Mouse (Mus musculus) heart, embryonic 16.5 days (tissue): Measurements from ENCODE around the gene Atic. TPM values are rescaled to one million over a fixed set of nuclear protein-coding genes. Genes with fewer than 3 reads are reported as not detected.

Experiments used
- ATAC-seq: fragments of 200-750 bp; cut with Nextera tagmentation; replicated peaks from 2 replicates; pipeline ENCODE4 v1.8.0; 2017; ENCODE audit warnings: moderate number of reproducible peaks; ENCODE audit not compliant: insufficient read depth, low FRiP score; ENCODE audit errors: extremely low read depth
- H3K27ac ChIP-seq: fragments of 300-500 bp; sonication (generic); 2 replicates; pipeline ENCODE4 v1.5.1; 2014; ENCODE audit warnings: mild to moderate bottlenecking, low read length, control low read depth, moderate library complexity
- H3K27me3 ChIP-seq: fragments of 300-500 bp; sonication (generic); 2 replicates; pipeline ENCODE4 v1.6.1; 2014; ENCODE audit warnings: low read length, mixed read lengths; ENCODE audit not compliant: control insufficient read depth, insufficient read depth
- H3K36me3 ChIP-seq: fragments of 300-500 bp; sonication (generic); 2 replicates; pipeline ENCODE4 v1.6.1; 2014; ENCODE audit not compliant: control insufficient read depth, insufficient read depth
- H3K4me1 ChIP-seq: fragments of 300-500 bp; sonication (generic); 2 replicates; pipeline ENCODE4 v1.6.1; 2014; ENCODE audit warnings: low read length, mixed read lengths; ENCODE audit not compliant: control insufficient read depth, insufficient read depth
- H3K4me2 ChIP-seq: fragments of 300-500 bp; sonication (generic); 2 replicates; pipeline ENCODE4 v1.6.1; 2014; ENCODE audit warnings: low read depth, mild to moderate bottlenecking, control low read depth, low read length
- H3K4me3 ChIP-seq: fragments of 300-500 bp; sonication (generic); 2 replicates; pipeline ENCODE4 v1.5.1; 2014; ENCODE audit warnings: mild to moderate bottlenecking, control low read depth, low read length
- H3K9ac ChIP-seq: fragments of 300-500 bp; sonication (generic); 2 replicates; pipeline ENCODE4 v1.6.1; 2014; ENCODE audit warnings: low read length, control low read depth
- H3K9me3 ChIP-seq: fragments of 300-500 bp; sonication (generic); replicated peaks from 2 replicates; pipeline ENCODE4 v1.6.1; 2016; ENCODE audit warnings: low read length; ENCODE audit not compliant: control insufficient read depth
- WGBS: fragments of 180-500 bp; shearing (Covaris S2); extraction: QIAGEN DNeasy Blood & Tissue Kit; methylation state at CpG from one replicate; pipeline ENCODE4 v1.1.7; 2014; 5-methylcytosine and 5-hydroxymethylcytosine counted together
- polyA plus RNA-seq: library from polyadenylated mRNA; unstranded; fragments of >200 nt; fragmentation: Nextera tagmentation; extraction: Ambion mirVana; gene quantifications from 2 replicates; pipeline ENCODE4 v1.2.1, GENCODE M21; 2015

The Atic gene
- polyA plus RNA-seq, 1 experiment from 2014 or later = 40.1 TPM

DNA sequence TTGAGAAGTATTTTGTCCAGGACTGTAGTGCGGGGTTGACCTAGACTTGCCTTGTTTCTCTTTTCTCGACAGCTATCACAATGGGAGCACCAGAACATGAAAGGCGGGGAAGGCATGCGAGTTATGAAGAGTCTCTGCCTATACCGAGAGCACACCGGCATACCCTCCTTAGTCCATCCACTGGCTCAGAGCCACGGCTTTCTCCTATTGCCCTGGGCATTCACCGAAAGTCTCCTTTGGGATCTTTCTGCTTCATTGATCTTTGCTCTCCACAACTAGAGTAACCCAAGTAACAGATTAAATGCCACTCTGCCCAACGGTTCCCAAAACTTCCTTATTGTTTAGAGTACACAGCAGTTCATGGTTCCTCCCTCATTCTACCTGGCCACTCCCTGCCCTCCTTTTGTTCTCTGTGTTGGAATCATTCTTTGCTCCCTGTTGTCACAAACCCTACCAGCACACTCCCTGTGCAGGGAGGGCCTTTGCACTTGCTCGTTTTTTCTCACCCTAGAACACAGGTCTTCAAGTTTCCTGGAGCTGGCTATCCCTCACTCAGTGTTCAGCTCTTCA, 6.2 kb upstream of the Atic start:
- Histone ChIP-seq H3K9ac (no peak overlapping the region), H3K27ac (no peak overlapping the region), H3K4me2 (no peak overlapping the region), H3K4me1 (no peaks in the 10 kb centered on the region), H3K4me3 (no peak overlapping the region), H3K27me3 (no peaks in the 10 kb centered on the region), H3K9me3 (no peaks in the 10 kb centered on the region), H3K36me3 (no peaks in the 10 kb centered on the region)
- 68% methylated on average over 10 of the region's 10 CpGs for WGBS
- ATAC-seq = no peak

DNA sequence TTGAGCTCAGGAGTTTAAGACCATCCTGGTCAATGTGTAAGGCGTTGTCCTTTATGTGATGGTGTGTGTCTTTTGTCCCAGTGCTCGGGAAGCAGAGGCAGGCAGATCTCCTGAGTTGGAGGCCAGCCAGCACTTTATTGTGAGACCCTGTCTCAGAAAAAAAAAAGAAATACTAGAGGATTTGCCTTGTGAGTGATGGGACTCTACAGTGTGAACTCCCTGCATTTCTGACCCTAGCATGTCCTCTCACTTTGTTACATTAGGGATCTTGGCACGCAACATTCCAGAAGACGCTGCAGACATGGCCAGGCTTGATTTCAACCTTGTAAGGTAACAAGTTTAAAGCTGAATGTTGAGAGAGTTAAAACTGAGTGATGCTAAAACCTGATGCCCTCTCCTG, 3.7 kb downstream of the Atic start:
- 95% methylated on average over 4 of the region's 4 CpGs for WGBS
- H3K27me3 ChIP-seq = no peaks in the 10 kb centered on the region
- H3K4me2 ChIP-seq = no peak overlapping the region
- no peak overlapping the region for H3K9ac ChIP-seq
- H3K27ac ChIP-seq = no peak overlapping the region
- H3K9me3 ChIP-seq = peaks cover 3% of the 10 kb centered on the region; the same call in 1 of the 2 replicates
- peaks cover 11% of the 10 kb centered on the region for H3K4me1 ChIP-seq
- H3K36me3 ChIP-seq = peaks cover 45% of the 10 kb centered on the region
- ATAC-seq = no peak
- H3K4me3 ChIP-seq = no peak overlapping the region

DNA sequence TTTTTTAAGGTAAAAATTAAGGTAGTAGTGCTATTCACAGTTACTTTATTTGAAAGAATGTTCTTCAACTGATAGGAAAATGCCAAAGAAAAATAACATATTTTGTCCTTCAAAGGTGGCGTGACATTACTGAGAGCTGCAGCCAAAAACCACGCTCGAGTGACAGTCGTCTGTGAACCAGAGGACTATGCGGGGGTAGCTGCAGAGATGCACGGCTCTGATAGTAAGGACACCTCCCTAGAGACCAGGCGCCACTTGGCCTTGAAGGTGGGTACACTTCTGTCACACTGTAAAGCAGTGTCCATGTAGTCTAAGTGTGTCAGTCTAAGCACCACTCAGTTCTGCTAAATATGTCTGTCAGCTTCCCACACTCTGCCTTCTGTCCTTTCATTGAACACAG, 7.3 kb downstream of the Atic start:
- H3K4me1 ChIP-seq = no peaks in the 10 kb centered on the region
- no peak overlapping the region for H3K4me3 ChIP-seq
- no peaks in the 10 kb centered on the region for H3K27me3 ChIP-seq
- H3K27ac ChIP-seq = no peak overlapping the region
- ATAC-seq = no peak
- no peak overlapping the region for H3K4me2 ChIP-seq
- WGBS = 89% methylated on average over 7 of the region's 7 CpGs
- H3K9me3 ChIP-seq = peaks cover 3% of the 10 kb centered on the region; the same call in 1 of the 2 replicates
- H3K36me3 ChIP-seq = peaks cover 71% of the 10 kb centered on the region
- no peak overlapping the region for H3K9ac ChIP-seq

DNA sequence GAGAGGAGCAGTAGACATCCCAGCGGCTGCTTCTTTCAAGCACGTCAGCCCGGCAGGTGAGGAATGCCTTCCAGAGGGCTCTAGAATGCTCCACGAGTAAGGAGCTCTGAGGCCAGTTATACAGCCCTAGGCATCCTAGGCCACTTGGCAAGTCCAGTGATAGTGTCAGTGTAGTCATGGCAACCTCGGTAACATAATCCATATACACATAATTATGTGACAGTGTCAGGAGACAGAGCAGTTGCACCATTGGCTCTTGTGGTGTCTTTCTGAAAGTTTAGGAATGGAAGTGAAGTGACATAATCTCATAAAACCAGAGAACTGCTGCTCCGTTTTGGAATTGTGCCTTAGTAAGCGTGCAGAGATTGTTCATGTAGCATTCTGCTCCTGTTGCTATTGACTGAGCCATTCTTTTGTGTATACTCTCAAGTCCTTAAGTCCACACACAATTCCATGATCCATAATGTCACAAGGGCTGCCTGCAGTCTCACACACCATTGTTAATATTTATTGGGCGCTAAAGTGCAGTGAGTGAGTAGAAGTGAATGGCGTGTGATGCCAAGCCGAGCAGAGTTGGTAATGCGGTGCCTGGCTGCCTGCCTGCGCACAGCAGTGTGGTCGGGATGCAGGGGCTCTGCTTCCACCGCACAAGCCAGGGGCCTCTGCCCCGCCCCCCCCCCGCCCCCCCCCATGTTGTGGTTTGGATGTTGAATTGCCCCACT, 11.1 kb downstream of the Atic start:
- no peak overlapping the region for H3K4me2 ChIP-seq
- no peaks in the 10 kb centered on the region for H3K9me3 ChIP-seq

DNA sequence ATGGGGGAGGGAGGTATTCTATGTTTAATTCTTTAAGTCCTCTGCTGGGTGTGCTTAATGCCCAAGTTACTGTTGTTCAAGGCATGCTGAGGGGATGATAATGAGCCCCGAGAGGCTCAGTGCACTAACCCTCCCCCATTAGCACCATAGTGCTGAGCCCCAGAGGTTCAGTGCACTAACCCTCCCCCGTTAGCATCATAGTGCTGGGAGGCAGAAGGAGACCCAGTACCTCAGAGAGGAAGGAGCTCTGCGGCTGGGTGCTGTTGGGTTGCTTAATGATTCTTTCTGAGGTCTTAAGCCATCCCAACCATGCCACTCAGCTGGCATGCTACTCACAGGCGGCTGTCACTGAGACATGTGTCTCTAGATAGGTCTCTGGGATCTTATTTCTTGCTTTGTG, 13.2 kb downstream of the Atic start:
- ATAC-seq = no peak
- H3K4me3 ChIP-seq = no peak overlapping the region
- no peaks in the 10 kb centered on the region for H3K4me1 ChIP-seq
- WGBS = 87% methylated on average over 4 of the region's 4 CpGs
- H3K36me3 ChIP-seq = peaks cover 72% of the 10 kb centered on the region
- no peaks in the 10 kb centered on the region for H3K9me3 ChIP-seq
- H3K4me2 ChIP-seq = no peak overlapping the region
- no peak overlapping the region for H3K27ac ChIP-seq
- no peaks in the 10 kb centered on the region for H3K27me3 ChIP-seq
- H3K9ac ChIP-seq = no peak overlapping the region

More for the DNA sequence above, 11.1 kb downstream of the Atic start:
- Histone ChIP-seq H3K27me3 (no peaks in the 10 kb centered on the region), H3K4me3 (no peak overlapping the region), H3K27ac (no peak overlapping the region), H3K9ac (no peak overlapping the region), H3K4me1 (no peaks in the 10 kb centered on the region), H3K36me3 (peaks cover 77% of the 10 kb centered on the region)
- WGBS = 62% methylated on average over 16 of the region's 16 CpGs
- ATAC-seq = no peak

DNA sequence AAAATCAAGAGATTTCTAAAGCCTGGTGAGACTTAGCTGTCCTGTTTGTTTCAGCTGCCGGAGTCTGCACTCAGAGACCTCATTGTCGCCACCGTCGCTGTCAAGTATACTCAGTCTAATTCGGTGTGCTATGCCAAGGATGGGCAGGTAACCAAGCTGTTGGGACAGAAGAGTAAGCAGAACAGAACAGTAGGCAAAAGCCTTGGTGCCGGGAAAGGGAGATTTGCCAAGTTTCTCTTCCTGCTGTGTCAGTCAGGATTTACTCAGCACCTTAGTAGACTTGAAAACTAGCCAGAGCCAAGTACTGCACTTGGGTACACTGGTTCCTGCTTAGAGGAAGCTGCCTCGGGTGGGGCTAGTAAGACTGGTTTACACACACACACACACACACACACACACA, 19.0 kb downstream of the Atic start:
- no peak overlapping the region for H3K27ac ChIP-seq
- no peaks in the 10 kb centered on the region for H3K9me3 ChIP-seq
- H3K9ac ChIP-seq = no peak overlapping the region
- no peak for ATAC-seq
- H3K27me3 ChIP-seq = no peaks in the 10 kb centered on the region
- no peak overlapping the region for H3K4me2 ChIP-seq
- no peaks in the 10 kb centered on the region for H3K4me1 ChIP-seq
- peaks cover 65% of the 10 kb centered on the region for H3K36me3 ChIP-seq
- WGBS = 85% methylated on average over 7 of the region's 7 CpGs
- no peak overlapping the region for H3K4me3 ChIP-seq

DNA sequence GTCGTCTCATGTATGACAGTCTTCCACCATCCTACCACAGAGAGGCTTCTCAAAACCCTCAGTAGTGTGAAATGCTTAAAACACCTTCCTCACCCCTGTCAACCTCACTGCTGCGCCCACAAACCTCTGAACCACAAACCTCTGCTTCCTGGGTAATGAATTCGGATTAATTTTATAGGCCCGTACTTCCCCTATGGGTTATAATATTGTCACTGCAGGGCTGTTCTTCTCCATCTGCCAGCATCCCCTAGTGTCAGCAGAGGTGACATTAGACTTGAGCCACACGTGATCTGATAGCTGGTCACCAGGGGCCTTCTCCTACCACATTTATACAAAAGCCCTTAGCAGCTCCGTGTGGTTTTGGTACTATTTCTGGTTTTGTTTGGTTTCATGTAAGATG, 19.9 kb downstream of the Atic start:
- H3K36me3 ChIP-seq = peaks cover 57% of the 10 kb centered on the region
- H3K9ac ChIP-seq = no peak overlapping the region
- no peaks in the 10 kb centered on the region for H3K27me3 ChIP-seq
- no peaks in the 10 kb centered on the region for H3K4me1 ChIP-seq
- H3K4me3 ChIP-seq = no peak overlapping the region
- H3K27ac ChIP-seq = no peak overlapping the region
- no peaks in the 10 kb centered on the region for H3K9me3 ChIP-seq
- 89% methylated on average over 6 of the region's 6 CpGs for WGBS
- no peak overlapping the region for H3K4me2 ChIP-seq
- ATAC-seq = no peak

DNA sequence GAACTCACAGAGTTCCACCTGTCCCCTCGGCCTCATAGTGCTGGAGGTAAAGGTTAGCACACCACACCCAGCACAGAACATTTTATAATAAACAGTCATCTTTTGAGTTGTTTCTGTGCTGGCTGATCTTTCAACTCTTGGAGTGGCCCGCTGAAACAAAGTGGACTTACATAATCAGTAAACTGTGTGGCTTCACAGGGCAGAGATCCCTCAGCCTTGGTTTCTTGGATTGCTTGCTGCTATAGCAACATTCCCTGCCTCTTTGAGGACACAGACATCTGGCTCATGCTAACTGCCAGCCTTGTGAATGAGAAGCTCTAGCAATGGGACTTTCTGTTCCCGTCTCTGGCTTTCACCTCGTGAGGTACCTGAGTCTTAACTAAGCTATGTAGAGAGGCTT, 22.6 kb downstream of the Atic start:
- Histone ChIP-seq H3K27ac (no peak overlapping the region), H3K27me3 (no peaks in the 10 kb centered on the region), H3K4me3 (no peak overlapping the region), H3K9ac (no peak overlapping the region), H3K4me1 (no peaks in the 10 kb centered on the region), H3K36me3 (peaks cover 37% of the 10 kb centered on the region), H3K4me2 (no peak overlapping the region), H3K9me3 (no peaks in the 10 kb centered on the region)
- 87% methylated on average over 4 of the region's 4 CpGs for WGBS
- ATAC-seq = no peak

DNA sequence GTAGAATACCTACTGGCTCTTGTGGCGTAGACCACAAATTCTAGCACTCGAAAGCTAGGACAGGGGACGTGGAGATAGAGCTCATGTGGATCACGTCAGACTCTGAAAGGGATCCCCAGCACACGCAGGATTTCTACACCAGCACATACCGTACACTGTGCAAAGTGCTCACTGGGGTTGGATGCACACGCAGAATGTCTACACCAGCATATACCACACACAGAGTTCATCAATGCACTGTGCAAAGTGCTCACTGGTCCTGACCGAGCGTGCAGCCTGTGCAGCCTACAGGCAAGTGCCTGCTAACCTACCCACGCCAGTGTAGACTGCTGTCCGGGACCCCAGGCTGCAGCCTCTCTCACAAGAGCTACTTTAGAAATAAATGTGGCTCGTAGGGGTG, 23.5 kb downstream of the Atic start:
- Histone ChIP-seq H3K4me1 (no peaks in the 10 kb centered on the region), H3K27me3 (no peaks in the 10 kb centered on the region), H3K9me3 (no peaks in the 10 kb centered on the region), H3K27ac (no peak overlapping the region), H3K4me2 (no peak overlapping the region), H3K4me3 (no peak overlapping the region), H3K9ac (no peak overlapping the region), H3K36me3 (peaks cover 37% of the 10 kb centered on the region)
- ATAC-seq = no peak
- WGBS = 89% methylated on average over 12 of the region's 12 CpGs
